Mouse (Mus musculus) left cerebral cortex, adult 11 months (tissue): ENCODE data around the gene Tfap4.

Source experiments
- DNase-seq: peaks from one replicate; pipeline ENCODE4 v3.0.0; 2022; ENCODE audit warnings: low spot score

Gene Tfap4

GRCm38 (mm10) chr16:4519825-4520224 is 39.8 kb downstream of the Tfap4 start:
- DNase-seq = no peak

- no peak for DNase-seq
Measured at GRCm38 (mm10) chr16:4519157-4519556, 40.5 kb downstream of the Tfap4 start.

GRCm38 (mm10) chr16:4517906-4518305 is 41.7 kb downstream of the Tfap4 start:
- DNase-seq = no peak

- DNase-seq = no peak
Measured at GRCm38 (mm10) chr16:4514383-4514782, 45.3 kb downstream of the Tfap4 start.

GRCm38 (mm10) chr16:4512661-4513438 is 46.8 kb downstream of the Tfap4 start:
- no peak for DNase-seq

GRCm38 (mm10) chr16:4511371-4511770 is 48.3 kb downstream of the Tfap4 start:
- DNase-seq = no peak

- no peak for DNase-seq
Measured at GRCm38 (mm10) chr16:4506181-4506580, 53.5 kb downstream of the Tfap4 start.

- DNase-seq = no peak
Measured at GRCm38 (mm10) chr16:4503495-4503894, 56.2 kb downstream of the Tfap4 start.

- DNase-seq = no peak
Measured at GRCm38 (mm10) chr16:4502568-4502967, 57.1 kb downstream of the Tfap4 start.

GRCm38 (mm10) chr16:4501703-4502102 is 58.0 kb downstream of the Tfap4 start:
- no peak for DNase-seq

- DNase-seq = no peak
Measured at GRCm38 (mm10) chr16:4500598-4501385, 58.9 kb downstream of the Tfap4 start.

GRCm38 (mm10) chr16:4497762-4498607 is 61.7 kb downstream of the Tfap4 start:
- no peak for DNase-seq

- no peak for DNase-seq
Measured at GRCm38 (mm10) chr16:4496470-4496869, 63.2 kb downstream of the Tfap4 start.

- DNase-seq = no peak
Measured at GRCm38 (mm10) chr16:4495861-4496260, 63.8 kb downstream of the Tfap4 start.
